Comparison of ENCODE assay signal across 8 mouse cellular contexts in the genomic region with DNA sequence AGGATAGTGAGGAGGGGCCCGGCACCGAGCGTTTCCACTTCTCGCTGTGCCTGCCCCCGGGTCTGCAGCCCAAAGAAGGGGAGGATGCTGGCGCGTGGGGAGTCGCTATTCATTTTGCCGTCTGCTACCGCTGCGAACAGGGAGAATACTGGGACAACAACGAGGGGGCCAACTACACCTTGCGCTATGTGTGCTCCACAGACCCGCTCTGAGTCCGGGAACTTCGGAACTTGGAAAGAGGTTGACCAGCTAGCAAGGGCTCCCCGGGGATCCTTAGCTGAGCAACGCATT. TPM values are rescaled to one million over a fixed set of nuclear protein-coding genes. Genes with fewer than 3 reads are reported as not detected.
DNase-seq lines count a peak whose midpoint lies in the region; ATAC-seq and TF ChIP-seq lines count a peak whose summit lies in the region.

No protein-coding gene starts in this region.

- no peak for TF ChIP-seq POLR2A in small intestine, adult 2 months (IDR thresholded peaks at IDR 0.05; ENCODE audit: low read depth, low read length)

- TF ChIP-seq EP300 in lung, postnatal 0 days (IDR thresholded peaks at IDR 0.05), result no peak

- peak overlapping the region; percentile 50 for H3K4me3 ChIP-seq in lung, postnatal 0 days (ENCODE audit: low read depth, low read length)
- H3K4me3 ChIP-seq in forebrain, embryonic 12.5 days (replicated peaks), result peak overlapping the region; percentile 63
- peak overlapping the region; percentile 68 for H3K4me3 ChIP-seq in intestine, embryonic 16.5 days (ENCODE audit: low read length)
- H3K4me3 ChIP-seq in small intestine, adult 2 months (ENCODE audit: low read depth, low read length), result peak overlapping the region; percentile 66

- WGBS in lung, postnatal 0 days, result 0% methylated on average over 18 of the region's 18 CpGs
- 0% methylated on average over 18 of the region's 18 CpGs for WGBS in forebrain, embryonic 12.5 days
- under 1% methylated on average over 18 of the region's 18 CpGs for WGBS in intestine, embryonic 16.5 days
- WGBS in small intestine, adult 2 months, result 2% methylated on average over 18 of the region's 18 CpGs

- no peak for DNase-seq in lung, postnatal 0 days (ENCODE audit: low spot score)
- DNase-seq in lung, postnatal 10 days, result no peak
- DNase-seq in adipocyte (ENCODE audit: low spot score), result no peak
- DNase-seq in layer of hippocampus, adult 18-20 months (ENCODE audit: low spot score in 2 of 2), result no peak
- no peak for DNase-seq in cerebellum, postnatal 25 days

- no peak overlapping the region for H3K9ac ChIP-seq in lung, postnatal 0 days (replicated peaks; ENCODE audit: low read depth)
- H3K9ac ChIP-seq in forebrain, embryonic 12.5 days, result peak overlapping the region; percentile 67
- H3K9ac ChIP-seq in intestine, embryonic 16.5 days (ENCODE audit: low read depth, low read length), result peak overlapping the region; percentile 68

- peaks cover 4% of the 10 kb centered on the region; the same call in 1 of the 2 replicates for H3K4me1 ChIP-seq in lung, postnatal 0 days (ENCODE audit: insufficient read depth, low read depth, low read length)
- H3K4me1 ChIP-seq in forebrain, embryonic 12.5 days, result peaks cover 16% of the 10 kb centered on the region
- H3K4me1 ChIP-seq in intestine, embryonic 16.5 days (ENCODE audit: control insufficient read depth, insufficient read depth, low read length), result peaks cover 9% of the 10 kb centered on the region
- peaks cover 9% of the 10 kb centered on the region for H3K4me1 ChIP-seq in small intestine, adult 2 months (ENCODE audit: control insufficient read depth, insufficient read depth, insufficient read length, low read length)

- no peak for TF ChIP-seq CTCF in lung, postnatal 0 days (IDR thresholded peaks at IDR 0.05)
- TF ChIP-seq CTCF in small intestine, adult 2 months (IDR thresholded peaks at IDR 0.05; ENCODE audit: extremely low read depth, insufficient read length, insufficient replicate concordance, low read depth, low read length), result no peak

- H3K36me3 ChIP-seq in lung, postnatal 0 days (ENCODE audit: insufficient read depth, low read length), result no peaks in the 10 kb centered on the region
- H3K36me3 ChIP-seq in forebrain, embryonic 12.5 days (replicated peaks), result no peaks in the 10 kb centered on the region
- H3K36me3 ChIP-seq in intestine, embryonic 16.5 days (ENCODE audit: control insufficient read depth, insufficient read depth, low read length), result no peaks in the 10 kb centered on the region
- no peaks in the 10 kb centered on the region for H3K36me3 ChIP-seq in small intestine, adult 2 months (ENCODE audit: control insufficient read depth, insufficient read depth, low read length)

- H3K4me2 ChIP-seq in lung, postnatal 0 days (replicated peaks; ENCODE audit: low read depth, low read length), result peak overlapping the region; percentile 99
- peak overlapping the region; percentile 100 for H3K4me2 ChIP-seq in forebrain, embryonic 12.5 days
- H3K4me2 ChIP-seq in intestine, embryonic 16.5 days (ENCODE audit: low read depth, low read length), result peak overlapping the region; percentile 100

- H3K27me3 ChIP-seq in lung, postnatal 0 days (replicated peaks; ENCODE audit: insufficient read depth, low read length), result peaks cover 11% of the 10 kb centered on the region; the same call in 1 of the 2 replicates
- peaks cover 34% of the 10 kb centered on the region for H3K27me3 ChIP-seq in forebrain, embryonic 12.5 days
- peaks cover 5% of the 10 kb centered on the region; the same call in 1 of the 2 replicates for H3K27me3 ChIP-seq in intestine, embryonic 16.5 days (replicated peaks; ENCODE audit: control insufficient read depth, insufficient read depth, low read length)
- peaks cover 33% of the 10 kb centered on the region for H3K27me3 ChIP-seq in small intestine, adult 2 months (ENCODE audit: control insufficient read depth, insufficient read depth, low read length)

- no peaks in the 10 kb centered on the region for H3K9me3 ChIP-seq in lung, postnatal 0 days (ENCODE audit: low read length)
- no peaks in the 10 kb centered on the region for H3K9me3 ChIP-seq in forebrain, embryonic 12.5 days
- H3K9me3 ChIP-seq in intestine, embryonic 16.5 days (ENCODE audit: control insufficient read depth, low read length), result no peaks in the 10 kb centered on the region

- ATAC-seq in lung, postnatal 0 days, result no peak
- no peak for ATAC-seq in forebrain, embryonic 12.5 days (ENCODE audit: low FRiP score)
- ATAC-seq in intestine, embryonic 16.5 days, result no peak; the same call in 1 of the 2 replicates

- no peak overlapping the region for H3K27ac ChIP-seq in lung, postnatal 0 days (ENCODE audit: low read length)
- H3K27ac ChIP-seq in forebrain, embryonic 12.5 days, result no peak overlapping the region
- H3K27ac ChIP-seq in intestine, embryonic 16.5 days (ENCODE audit: low read length), result no peak overlapping the region
- H3K27ac ChIP-seq in small intestine, adult 2 months (ENCODE audit: insufficient read depth, low read depth, low read length), result no peak overlapping the region

RNA-seq across cellular contexts. Expression of a gene that starts 10.7 kb away (rescaled TPM):
- 0.38 and 0.55 TPM in 2 replicates for polyA plus RNA-seq in lung, postnatal 0 days (2015; fragmentation: Nextera tagmentation; extraction: Ambion mirVana)
- polyA plus RNA-seq in forebrain, embryonic 12.5 days (2016; fragmentation: Nextera tagmentation; extraction: Ambion mirVana), result 2.0 and 2.3 TPM in 2 replicates
- 0.48 and 0.49 TPM in 2 replicates for polyA plus RNA-seq in intestine, embryonic 16.5 days (2015; fragmentation: Nextera tagmentation; extraction: Ambion mirVana)
- 0.05 TPM in 1 of 2 replicates, not detected in the other for polyA plus RNA-seq in small intestine, adult 2 months (2012; rRNA removed)
- 10 to 100 TPM; 15.1 to 18.3 TPM for total RNA-seq in layer of hippocampus, adult 18-20 months (2021)
